Mouse (Mus musculus) skeletal muscle tissue, adult 2 months (tissue): ENCODE measurements around the gene Cars2.
"Not testable (repeated sequence)": the region's sequence is repeated elsewhere in the genome, so short reads cannot be mapped to it uniquely, and the experiment has no call there.

Experiments used
- DNase-seq: peaks from one replicate; pipeline ENCODE4 v3.0.0-alpha.2; 2012; ENCODE audit warnings: low read depth, low spot score

Cars2 gene

DNA sequence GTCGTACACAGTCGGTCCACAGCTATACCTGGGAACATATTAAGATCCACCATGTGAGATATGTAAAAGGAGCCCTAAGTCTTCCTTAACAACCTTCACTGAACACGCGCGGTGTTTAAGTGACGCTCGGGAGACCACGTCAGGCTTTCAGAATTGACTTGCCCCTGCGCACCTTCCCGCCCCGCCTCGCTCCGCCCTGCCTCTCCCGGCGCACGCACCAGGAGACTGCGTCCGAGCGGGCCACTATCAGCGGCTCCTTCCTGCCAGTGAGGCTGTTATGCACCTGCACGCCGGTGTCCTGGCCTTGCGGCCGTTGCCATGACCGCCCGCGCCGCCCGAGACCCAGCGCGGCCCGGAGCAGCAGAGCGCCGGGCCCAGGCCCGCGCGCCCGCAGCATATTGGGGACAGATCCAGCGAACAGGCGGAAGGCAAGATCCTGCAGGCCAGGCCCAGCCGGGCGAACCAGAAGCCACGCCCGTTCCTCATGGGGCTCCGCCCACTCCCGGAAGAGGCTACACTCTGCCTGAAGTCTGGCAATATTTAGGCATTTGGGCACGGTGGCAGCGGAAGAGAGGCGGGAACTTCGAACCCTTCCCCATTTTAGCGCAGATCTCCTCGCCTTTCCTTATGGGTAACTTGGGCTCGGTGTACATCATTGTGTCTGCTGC lies at the start of gene Cars2:
TSS of gene Cars2 (minus strand) at position 503 of the 668 bp plus-strand sequence.
- peak; percentile 82 for DNase-seq

DNA sequence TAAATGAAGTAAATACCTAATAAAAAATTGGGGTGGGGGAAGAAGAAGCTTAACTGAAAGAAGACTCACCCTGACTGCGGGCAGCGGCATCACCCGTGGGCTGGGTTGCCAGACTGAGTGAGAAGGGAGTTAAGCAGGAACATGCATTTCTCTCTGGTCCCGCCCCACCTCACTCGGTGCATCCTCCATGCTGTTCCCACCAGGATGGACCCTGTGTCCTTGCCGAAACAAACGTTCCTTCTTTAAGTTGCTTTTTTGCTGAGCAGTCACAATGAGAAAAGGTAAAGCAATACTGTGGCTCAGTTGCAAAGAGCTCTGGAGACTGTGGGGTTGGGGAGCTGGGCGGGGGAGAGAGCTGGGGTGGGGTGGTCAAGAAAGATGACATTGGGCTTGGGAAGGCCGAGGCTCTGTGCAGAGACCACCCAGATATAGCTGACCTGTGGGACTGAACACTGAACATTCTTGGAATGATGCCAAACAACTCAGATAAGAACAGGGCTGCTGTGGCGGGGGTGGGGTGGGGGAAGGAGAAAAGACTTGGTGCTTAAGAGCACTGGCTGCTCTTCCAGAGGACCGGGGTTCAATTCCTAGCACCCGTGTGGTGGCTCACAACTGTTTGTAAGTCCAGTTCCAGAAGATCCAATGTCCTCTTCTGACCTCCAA lies 42.8 kb upstream of the Cars2 start:
- DNase-seq, result no peak

DNA sequence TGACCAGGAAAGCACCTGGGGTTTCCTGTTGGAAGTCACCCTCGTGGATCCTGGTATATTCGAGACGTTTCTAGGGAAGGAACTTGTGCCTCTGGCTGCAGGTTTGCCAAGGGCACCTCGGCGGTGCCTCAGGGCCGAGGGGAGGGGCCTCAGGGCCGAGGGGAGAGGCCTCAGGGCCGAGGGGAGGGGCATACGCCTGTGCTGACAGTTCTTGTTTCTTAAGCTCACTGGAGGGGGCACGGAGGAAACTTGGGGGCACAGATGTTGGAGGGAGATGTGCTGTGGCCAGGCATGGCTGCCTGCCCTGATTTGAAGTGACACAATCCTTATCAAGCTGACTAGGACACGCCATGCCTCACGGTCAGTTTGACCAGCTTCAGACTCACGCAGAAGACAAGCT lies 41.7 kb upstream of the Cars2 start:
- no peak for DNase-seq

DNA sequence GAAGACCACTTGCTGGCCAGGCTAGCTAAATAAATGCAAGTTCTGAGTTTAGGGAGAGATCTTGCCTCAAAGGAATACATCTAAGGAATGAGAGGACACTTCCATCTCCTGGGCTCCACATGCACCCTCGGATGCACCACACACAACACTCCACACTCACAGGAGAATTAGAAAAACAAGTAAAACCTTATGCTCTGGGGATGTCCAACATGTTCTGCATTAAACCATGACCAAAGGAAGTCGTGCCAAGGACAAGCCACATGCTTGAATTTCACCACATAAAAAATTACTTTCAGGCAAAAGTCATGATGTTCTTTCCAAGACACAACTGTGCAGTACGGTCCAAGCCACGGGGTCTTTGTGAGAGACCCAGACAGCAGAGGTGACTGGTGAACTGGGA lies 41.3 kb upstream of the Cars2 start:
- DNase-seq, result no peak

DNA sequence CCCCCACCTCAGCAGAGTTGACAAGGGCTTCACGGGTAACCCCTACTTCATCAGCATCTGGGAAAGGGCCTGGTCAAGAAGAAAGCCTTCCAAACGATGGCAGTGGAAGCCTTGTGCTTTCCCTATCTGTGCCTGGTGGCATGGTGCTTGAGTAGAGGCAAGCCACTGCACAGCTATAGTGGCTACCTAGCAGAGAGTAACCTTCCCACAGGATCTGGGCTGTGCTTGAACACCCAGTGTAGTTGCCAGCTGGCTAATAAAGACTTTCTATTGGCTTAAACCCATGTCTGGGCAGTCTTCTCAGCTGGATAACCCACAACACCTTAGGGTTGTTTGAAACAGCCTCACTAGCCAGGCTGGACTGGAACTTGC lies 35.8 kb upstream of the Cars2 start:
- no peak for DNase-seq

DNA sequence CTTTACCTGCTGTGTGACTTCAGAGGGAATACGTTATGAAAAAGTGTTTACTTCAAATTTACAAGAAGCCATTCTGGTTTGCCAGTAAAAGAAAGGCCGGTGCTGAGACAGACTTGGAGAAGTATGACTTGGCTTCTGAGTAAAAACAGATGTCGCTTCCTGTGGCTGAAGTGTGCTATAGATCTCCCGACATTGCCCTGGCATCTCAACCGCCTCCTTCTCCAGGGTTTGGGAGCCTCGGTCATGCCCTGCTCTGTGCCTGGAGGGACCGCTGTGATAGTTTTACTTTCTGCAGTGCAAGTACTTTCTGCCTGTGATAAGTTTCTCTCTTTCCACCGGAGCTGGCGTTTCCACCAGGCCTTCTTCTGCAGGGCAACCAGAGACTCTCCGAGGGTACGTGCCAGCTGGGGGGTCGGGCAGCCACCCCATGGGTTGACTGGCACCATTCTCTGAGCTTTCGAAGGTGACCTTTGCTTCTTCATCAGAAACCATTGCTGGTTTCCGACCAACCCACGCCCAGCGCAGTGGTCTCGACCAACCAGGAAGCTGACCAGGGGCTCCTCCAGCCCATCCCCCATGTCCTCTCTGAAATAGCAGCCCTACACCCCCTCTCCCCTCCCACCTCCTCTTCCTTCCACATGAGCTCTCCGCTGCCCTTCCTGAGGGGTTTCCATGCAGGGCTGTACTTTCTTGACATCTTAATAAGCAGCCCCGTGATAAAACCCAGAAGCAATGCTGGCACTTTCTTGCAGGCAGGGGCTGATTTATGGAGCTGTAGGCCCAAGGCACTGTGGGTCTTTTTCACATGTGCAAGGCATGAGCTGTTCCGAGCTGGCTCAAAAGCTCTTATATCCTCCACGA lies 35.2 kb upstream of the Cars2 start:
- DNase-seq, result no peak

DNA sequence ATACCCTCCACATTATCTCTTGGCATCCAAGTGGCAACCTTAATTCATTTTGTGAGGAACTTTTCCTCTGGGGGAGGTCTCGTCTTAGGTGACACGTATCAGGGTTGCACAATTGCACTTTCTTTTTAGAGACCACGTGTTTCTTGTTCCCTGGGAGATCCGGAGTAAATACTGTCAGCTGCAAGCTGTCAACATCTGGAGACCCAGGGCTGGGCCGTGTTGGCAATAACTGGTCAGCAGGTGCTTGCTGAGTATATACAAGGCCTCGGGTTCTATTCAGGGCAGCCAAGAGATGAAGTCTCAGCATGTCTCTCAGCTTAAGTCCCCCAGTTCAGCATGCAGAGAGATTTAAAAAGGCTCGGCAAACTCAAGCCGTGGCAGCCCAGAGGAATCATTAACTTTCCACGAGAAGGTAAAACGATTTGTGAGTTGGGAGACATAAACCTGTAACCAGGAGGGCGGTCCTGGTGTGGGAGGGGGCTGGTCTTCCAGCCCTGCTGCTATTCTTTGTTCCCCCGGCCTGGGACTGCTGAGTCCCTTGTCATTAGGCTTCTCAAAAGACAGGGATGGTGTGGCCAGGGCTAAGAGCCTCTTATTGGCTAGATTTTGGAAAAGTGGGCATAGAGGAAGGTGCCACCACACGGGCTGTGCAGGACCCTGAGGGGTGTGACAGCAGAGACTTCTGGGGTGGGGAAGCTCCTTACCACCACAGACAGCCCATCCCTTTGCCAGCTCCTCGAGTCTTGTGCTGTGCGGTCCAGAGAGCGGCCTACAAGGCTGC lies 25.2 kb upstream of the Cars2 start:
- DNase-seq, result peak; percentile 33

DNA sequence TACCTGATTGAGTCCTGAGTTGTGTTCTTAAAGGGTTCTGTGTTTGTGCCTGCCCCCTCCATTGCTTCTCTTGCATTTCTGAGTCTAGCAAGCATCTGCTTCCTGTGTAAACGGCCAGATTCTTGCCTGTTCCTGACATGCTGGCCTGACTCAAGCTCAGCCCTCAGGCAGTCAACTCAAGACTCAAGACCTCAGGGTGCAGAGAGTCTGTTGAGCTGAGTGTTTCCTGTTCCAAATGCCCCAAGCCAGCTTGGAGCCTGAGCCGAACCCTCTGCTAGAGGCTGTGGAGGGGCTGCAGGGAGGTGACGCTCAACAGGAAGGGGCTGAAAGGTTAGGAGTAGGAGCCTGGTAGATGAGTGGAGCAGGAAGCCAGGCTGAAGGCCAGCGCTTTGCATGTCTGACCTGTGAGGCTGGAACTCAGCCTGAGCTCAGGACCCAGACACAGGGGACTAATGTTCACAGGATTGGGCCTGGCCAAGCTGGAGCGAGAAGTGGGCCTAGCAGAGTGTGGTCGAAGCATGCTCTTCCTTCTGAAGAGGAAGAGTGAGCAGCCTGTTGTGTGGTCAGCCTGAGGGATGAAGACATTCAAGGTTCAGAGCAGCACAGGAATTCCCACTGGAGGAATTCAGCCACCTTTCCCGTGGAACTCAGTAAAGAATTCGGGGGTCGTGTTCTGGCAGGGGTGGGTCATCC lies 24.5 kb upstream of the Cars2 start:
- DNase-seq, result no peak

DNA sequence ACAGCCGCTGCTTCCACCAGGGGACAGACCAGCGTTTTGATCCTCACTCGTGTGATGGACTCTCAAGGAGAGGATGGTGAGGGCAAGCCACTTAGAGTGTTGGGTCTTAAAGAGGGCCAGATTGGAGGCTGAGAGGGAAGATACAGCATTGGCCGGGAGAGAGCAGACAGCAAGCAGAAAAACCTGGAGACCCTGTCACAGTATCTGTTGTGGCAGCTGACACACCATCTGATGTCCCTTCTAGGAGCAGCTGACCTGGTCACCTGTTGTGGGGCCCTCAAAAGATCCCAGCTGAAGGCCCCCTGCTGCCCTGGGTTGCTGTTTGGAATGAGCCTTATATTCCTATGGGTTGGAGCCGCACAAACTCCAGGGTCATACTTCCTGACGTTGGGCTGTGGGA lies 21.8 kb upstream of the Cars2 start:
- DNase-seq, result no peak

DNA sequence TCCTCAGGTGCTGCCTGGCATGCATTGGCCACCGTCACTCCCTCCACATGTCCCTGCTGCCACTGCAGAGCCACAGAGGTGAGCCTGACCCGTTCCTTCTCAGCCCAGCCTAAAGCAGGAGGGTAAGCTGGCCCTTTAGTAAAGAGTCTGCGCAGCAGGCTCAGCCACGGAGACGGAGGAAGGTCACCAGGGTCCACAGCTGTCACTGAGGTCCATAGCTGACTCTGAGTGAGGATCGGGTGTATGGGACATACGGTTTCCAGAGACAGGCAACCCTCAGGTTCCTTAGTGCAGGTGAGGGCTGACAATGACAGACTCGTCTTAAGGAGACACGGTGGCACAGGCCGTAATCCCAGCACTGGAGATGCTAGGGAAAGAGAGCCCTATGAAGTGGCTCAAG lies 21.4 kb upstream of the Cars2 start:
- DNase-seq, result no peak

DNA sequence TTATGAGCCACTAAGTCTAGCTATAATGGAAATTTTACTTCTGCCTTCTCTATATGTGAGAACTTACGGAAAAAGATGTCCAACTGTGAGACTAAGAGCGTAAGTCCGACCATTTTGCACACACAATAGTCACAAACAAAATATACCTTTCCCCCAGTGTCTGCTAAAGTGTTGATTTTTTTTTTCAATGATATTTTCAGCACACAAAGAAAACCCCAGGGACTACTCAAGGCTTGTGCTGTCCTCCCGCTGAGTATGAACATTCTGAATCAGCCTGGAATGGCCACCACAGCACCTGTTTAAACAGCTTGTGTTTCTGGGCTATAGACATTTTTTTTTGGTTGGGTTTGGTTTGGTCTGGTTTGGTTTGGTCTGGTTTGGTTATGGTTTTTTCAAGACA lies 20.2 kb upstream of the Cars2 start:
- DNase-seq, result no peak

DNA sequence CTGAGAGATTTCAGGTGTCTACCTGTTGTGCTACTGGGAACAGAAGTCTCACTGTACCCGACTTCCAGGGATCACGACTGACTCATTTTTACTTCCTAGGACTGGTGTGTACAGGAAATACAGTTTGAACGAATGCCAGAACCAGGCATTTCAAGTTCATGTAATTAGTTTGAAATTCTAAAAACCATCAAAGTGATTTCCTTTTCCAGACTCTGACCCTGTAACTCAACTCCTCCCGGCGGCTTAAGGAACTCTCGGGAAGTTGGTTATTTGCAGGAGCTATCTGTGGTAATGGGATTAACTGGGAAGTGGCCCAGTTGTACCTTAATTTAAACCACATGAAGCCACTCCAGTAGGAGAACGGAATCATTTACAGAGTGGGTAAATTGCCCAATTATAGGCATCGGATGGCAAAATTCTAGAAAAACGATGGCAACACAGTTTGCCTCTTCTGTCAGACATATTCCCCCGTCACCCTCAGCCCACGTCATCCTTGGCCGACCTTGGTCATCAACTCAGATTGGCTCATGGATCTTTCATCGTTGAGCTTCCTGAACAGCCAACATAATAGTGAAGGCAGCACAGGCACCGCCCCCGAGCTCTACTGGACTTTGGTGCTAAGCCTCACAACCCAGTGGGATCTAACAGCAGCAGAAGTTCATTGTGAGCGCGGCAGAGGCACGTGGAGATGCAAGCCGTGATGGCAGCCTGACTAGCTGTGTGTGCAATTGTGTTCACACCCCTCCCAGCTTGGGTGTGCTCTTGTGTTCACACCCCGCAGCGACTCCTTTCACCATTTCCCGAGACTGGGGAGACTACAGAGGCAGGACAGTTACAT lies 18.9 kb upstream of the Cars2 start:
- DNase-seq, result no peak

DNA sequence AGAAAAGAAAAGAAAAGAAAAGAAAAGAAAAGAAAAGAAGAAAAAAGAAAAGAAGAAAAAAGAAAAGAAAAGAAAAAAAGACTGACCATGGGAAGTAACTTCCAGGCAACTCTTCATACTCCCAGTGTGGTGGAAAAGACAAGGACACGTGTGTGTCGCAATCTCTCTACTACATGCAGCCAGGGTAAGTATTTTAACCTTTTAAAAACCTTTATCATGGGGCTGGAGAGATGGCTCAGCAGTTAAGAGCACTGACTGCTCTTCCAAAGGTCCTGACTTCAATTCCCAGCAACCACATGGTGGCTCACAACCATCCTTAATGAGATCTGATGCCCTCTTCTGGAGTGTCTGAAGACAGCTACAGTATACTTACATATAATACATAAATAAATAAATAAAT lies 17.6 kb upstream of the Cars2 start:
- DNase-seq, result not testable (repeated sequence)

DNA sequence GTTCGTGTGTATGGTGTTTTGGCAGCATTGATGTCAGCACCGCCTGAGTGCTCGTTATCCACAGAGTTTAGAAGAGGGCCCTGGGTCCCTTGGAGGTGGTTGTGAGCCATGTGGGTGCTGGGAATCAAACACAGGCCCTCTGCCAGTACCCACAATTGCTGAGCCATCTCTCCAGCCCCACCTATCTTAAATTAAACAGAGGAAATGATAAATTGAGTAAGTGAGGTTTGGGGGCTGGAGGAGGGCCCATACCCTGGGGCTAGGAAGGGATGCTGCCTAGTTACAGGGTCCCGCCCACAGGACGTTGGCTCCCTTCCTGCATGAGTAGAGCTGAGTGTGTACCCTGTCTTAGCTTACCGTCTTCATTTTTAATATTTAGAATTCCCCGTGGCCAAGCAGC lies 14.1 kb upstream of the Cars2 start:
- DNase-seq, result no peak

DNA sequence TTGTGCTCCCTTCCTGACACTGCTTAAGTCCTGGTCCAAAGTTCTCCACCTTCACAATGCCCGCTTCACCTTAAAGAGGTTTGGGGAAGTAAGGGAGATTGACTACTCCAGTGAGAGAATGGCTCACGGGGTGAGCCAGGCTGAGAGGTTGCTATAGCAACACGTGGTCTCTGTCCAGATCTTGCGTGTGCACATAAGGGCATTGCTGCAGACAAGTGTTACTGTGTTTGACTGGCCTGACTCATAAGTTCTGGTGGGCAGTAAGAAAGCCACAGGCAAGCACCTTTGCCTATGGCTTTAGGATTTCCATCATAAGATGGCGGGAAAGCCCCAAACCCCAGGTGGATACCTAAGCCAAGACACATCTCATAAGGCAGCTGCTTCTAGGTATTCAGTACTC lies 13.7 kb upstream of the Cars2 start:
- no peak for DNase-seq

DNA sequence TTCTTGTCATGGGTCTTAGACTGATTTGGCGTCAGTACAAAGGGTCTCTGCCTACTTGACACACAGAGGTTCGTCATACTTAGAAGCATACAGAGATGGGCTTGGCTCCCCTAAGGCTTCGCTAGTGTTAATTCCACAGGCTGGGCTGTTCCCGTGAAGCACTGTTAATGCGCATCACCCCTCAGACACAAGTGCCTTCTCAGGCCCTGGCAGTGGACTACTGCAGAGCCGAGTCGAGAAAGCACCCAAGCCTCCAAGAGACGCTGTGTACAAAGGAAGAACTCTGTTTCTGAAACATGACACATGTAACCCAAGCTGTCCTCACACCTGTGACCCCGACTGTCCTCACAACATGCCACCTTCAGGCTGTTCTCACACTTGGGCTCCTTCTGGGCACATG lies 9.6 kb upstream of the Cars2 start:
- no peak for DNase-seq

DNA sequence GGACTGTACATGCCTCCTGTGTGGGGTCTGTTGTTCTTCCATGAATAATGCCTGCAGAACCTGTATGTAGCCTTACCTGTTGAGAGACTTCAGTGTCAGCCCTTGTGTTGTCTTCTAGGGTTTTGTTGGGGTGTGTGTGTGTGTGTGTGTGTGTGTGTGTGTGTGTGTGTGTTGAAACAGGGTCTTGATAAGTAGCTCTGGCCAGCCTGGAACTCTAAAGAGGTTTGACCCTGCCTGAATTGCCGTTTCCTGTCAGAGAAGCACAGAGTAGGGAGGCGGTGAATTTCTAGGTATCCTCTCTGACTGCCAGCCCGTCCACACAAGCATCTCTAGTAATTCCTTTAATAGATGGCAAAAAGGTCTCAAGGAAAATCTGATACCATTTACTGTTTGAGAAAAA lies 8.9 kb upstream of the Cars2 start:
- no peak for DNase-seq

DNA sequence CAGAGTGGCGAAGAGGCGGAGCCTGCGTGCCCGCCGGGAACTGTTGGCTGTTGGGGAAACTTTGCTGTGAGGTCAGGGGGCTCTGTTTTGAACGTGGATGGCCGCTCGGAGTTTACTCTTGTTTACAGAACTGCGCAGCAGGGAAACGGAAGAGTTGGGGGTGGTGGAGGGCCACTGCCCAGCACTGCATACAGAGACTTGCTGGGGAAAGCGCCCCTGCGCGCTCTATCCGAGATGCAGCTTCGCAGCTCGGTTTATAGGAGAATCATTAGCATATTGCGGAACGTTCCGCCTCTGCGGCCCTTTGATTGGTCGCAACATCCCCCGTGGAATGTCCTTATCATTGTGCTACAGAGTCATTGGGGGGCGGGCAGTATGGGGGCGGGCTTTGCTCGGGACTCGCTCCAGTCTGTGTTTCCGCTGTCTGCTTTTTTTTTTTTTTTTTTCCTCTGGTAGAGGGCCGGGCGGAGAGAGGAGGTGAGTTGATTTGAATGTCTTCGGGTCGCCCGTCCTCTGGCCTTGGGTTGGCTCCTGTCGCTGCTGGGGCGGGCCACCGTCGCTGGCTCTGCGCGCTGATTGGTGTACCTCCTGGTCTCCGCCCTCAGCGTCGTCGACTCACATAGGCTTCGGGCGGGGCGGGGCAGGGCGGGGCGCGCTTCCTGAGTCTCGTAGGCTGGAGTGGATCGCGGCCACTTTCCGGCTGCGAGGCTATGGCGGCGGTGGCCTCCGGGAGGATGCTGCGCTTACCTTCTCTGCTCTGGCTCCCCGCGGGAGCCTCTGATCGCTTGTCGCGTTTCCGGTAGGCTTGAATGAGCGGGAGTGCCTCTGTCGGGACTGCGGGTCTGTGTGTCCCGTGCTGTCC lies 7.4 kb upstream of the Cars2 start:
- peak; percentile 99 for DNase-seq

DNA sequence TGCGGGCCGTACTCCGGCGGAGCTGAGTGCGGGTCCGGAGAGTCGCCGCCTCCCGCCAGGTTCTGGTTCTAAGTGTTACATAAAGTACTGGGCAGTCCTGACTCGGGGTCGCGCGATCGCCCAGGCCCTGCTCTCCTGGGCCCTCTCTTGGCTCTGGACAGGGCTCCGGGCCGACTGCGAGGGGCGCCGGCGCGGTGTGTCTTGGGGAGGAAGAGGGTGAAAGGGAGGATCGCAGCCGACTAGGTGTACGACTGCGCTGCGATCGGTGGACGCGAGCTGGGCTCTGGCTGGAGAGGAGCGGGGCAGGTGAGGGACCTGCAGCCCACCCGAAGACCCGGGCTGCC lies 6.8 kb upstream of the Cars2 start:
- no peak for DNase-seq
